ENCODE assay signal across 9 mouse cellular contexts in the genomic region with DNA sequence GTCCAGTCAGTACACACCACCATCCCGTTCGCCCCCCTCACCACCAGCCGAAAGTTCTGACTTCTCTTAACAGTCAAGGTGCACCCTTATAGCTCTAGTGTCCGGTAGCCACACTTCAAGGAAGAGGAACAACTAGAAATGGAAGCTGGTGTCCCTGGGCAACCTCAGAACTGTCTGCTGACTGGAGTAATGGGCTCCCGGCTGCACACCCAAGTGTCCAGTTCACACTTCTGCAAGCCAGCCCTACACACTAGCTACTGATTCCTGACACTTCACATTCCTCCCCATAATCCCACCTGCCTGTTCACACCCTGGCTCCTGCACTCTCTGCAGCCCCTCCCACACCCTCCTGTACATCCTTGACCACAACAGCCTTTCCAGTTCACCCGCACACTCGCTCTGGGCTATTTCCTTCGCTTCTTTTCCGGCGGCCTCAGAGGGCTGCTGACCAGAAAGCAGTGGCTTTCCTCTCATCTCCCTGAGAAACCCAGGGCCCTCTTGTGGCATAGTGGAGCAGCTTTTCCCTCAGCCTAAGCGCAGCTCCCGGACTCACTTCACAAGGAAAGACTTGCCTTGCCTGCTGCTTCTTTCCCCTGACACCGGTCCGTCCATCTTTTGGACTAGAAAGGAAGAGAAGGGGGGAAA. TPM values are rescaled to one million over a fixed set of nuclear protein-coding genes. Genes with fewer than 3 reads are reported as not detected.
DNase-seq lines count a peak whose midpoint lies in the region; ATAC-seq and TF ChIP-seq lines count a peak whose summit lies in the region.
"Had no signal": no experiment of that assay in that cellular context is flagged by ENCODE, and none has a peak within 500 bp of the region (broad histone marks: within the 10 kb centered on the region; RNA-seq: fewer than 3 reads in every experiment).

No protein-coding gene starts in this region.

- WGBS in heart, embryonic 14.5 days, result 13% methylated on average over 14 of the region's 14 CpGs
- WGBS in limb, embryonic 10.5 days, result 16% methylated on average over 14 of the region's 14 CpGs
- 20% methylated on average over 14 of the region's 14 CpGs for WGBS in midbrain, postnatal 0 days

- intact Hi-C loops in gastrocnemius, adult 2 months (cut with DNase I), result no loop called here
- intact Hi-C loops in gastrocnemius, postnatal 36 days (cut with DNase I), result no loop called here

- no peaks in the 10 kb centered on the region for H3K36me3 ChIP-seq in heart, embryonic 14.5 days (ENCODE audit: control insufficient read depth, insufficient read depth, low read length)
- peaks cover 9% of the 10 kb centered on the region; the same call in 1 of the 2 replicates for H3K36me3 ChIP-seq in limb, embryonic 10.5 days
- no peaks in the 10 kb centered on the region for H3K36me3 ChIP-seq in midbrain, postnatal 0 days (ENCODE audit: insufficient read depth, low read length)

- no peaks in the 10 kb centered on the region for H3K9me3 ChIP-seq in heart, embryonic 14.5 days (ENCODE audit: control insufficient read depth, low read length)
- no peaks in the 10 kb centered on the region for H3K9me3 ChIP-seq in limb, embryonic 10.5 days (replicated peaks)
- no peaks in the 10 kb centered on the region for H3K9me3 ChIP-seq in midbrain, postnatal 0 days (ENCODE audit: low read length)

- ATAC-seq in heart, embryonic 14.5 days (ENCODE audit: insufficient number of reproducible peaks, insufficient read depth, low FRiP score, low read depth), result no peak
- no peak for ATAC-seq in midbrain, postnatal 0 days (ENCODE audit: low FRiP score)
- ATAC-seq in inflammation-experienced regulatory T-cells, adult 6 months, result no peak

- DNase-seq in gastrocnemius, adult 2 months, result peak; percentile 42
- DNase-seq in gastrocnemius, postnatal 36 days, result no peak
- DNase-seq in adrenal gland, postnatal 25 days, result peak; percentile 43
- DNase-seq in limb, embryonic 10.5 days (ENCODE audit: low spot score), result peak; percentile 61
- DNase-seq in midbrain, postnatal 0 days (ENCODE audit: low spot score), result peak; percentile 65
- DNase-seq in left cerebral cortex, adult 8-10 months (ENCODE audit: low spot score in 2 of 2), result no peak

- H3K4me1 ChIP-seq in heart, embryonic 14.5 days (ENCODE audit: control insufficient read depth in 2 of 2, insufficient read depth in 2 of 2, low read length in 2 of 2), result peaks cover 24 to 47% of the 10 kb centered on the region in 2 experiments
- peaks cover 95% of the 10 kb centered on the region for H3K4me1 ChIP-seq in limb, embryonic 10.5 days
- peaks cover 7% of the 10 kb centered on the region; the same call in 1 of the 2 replicates for H3K4me1 ChIP-seq in midbrain, postnatal 0 days (ENCODE audit: insufficient read depth, low read length)

- H3K27ac ChIP-seq in gastrocnemius, adult 2 months, result 0 out of 2 replicates have a peak overlapping the region, but pooled peaks have one; percentile 20
- no peak overlapping the region for H3K27ac ChIP-seq in heart, embryonic 14.5 days (replicated peaks in 1 of 2; ENCODE audit: control insufficient read depth in 1 of 2, insufficient read depth in 1 of 2, low read depth in 2 of 2, low read length in 2 of 2)
- H3K27ac ChIP-seq in limb, embryonic 10.5 days, result peak overlapping the region; percentile 97
- no peak overlapping the region for H3K27ac ChIP-seq in midbrain, postnatal 0 days (ENCODE audit: low read depth, low read length)

- TF ChIP-seq CTCF in gastrocnemius, adult 2 months (IDR thresholded peaks at IDR 0.05), result peak; percentile 50
- peak; percentile 72 for TF ChIP-seq CTCF in midbrain, postnatal 0 days (IDR thresholded peaks at IDR 0.05)

- H3K4me3 ChIP-seq in gastrocnemius, adult 2 months, result peak overlapping the region; percentile 32
- peak overlapping the region; percentile 10 to 67; a peak in 3 of 4 replicates for H3K4me3 ChIP-seq in heart, embryonic 14.5 days (ENCODE audit: control insufficient read depth in 1 of 2, insufficient read depth in 1 of 2, low read depth in 1 of 2, low read length in 2 of 2)
- H3K4me3 ChIP-seq in limb, embryonic 10.5 days, result peak overlapping the region; percentile 83
- H3K4me3 ChIP-seq in midbrain, postnatal 0 days (ENCODE audit: low read depth, low read length), result 0 out of 2 replicates have a peak overlapping the region, but pooled peaks have one; percentile 2

- peaks cover 59% of the 10 kb centered on the region for H3K27me3 ChIP-seq in heart, embryonic 14.5 days (ENCODE audit: control insufficient read depth, insufficient read depth, low read length)
- H3K27me3 ChIP-seq in limb, embryonic 10.5 days (ENCODE audit: low read depth, poor library complexity, severe bottlenecking), result peaks cover 51% of the 10 kb centered on the region
- peaks cover 44% of the 10 kb centered on the region for H3K27me3 ChIP-seq in midbrain, postnatal 0 days (ENCODE audit: insufficient read depth, low read length)

- H3K4me2 ChIP-seq in heart, embryonic 14.5 days (ENCODE audit: low read length), result peak overlapping the region; percentile 100
- peak overlapping the region; percentile 9; the same call in 1 of the 2 replicates for H3K4me2 ChIP-seq in midbrain, postnatal 0 days (ENCODE audit: low read depth, low read length, poor library complexity, severe bottlenecking)

- H3K9ac ChIP-seq in heart, embryonic 14.5 days (ENCODE audit: low read length), result peak overlapping the region; percentile 48; the same call in 1 of the 2 replicates
- H3K9ac ChIP-seq in midbrain, postnatal 0 days (replicated peaks; ENCODE audit: low read length, poor library complexity, severe bottlenecking), result no peak overlapping the region

RNA-seq across cellular contexts. Expression of a gene that starts 2.0 kb away (rescaled TPM):
- total RNA-seq in gastrocnemius, adult 2 months (2021), result not detected
- total RNA-seq in gastrocnemius, postnatal 36 days (2021), result not detected
- not detected in 2 replicates for total RNA-seq in adrenal gland, postnatal 25 days (2021)
- not detected in 2 replicates for polyA plus RNA-seq in heart, embryonic 14.5 days (2014; fragmentation: Nextera tagmentation; extraction: Ambion mirVana)
- not detected in 2 replicates for polyA plus RNA-seq in limb, embryonic 10.5 days (2016; fragmentation: Nextera tagmentation; extraction: Ambion mirVana)
- total RNA-seq in midbrain, postnatal 0 days (2014; rRNA removed), result not detected in 2 replicates
- polyA plus RNA-seq in midbrain, postnatal 0 days (2015; fragmentation: Nextera tagmentation; extraction: Ambion mirVana), result not detected in 2 replicates
- not detected for polyA plus RNA-seq in inflammation-experienced regulatory T-cells, adult 6 months (2017; shearing (Covaris generic))
- not detected for total RNA-seq in left cerebral cortex, adult 8-10 months (2022)
- total RNA-seq: left cerebral cortex, postnatal 10 days had no signal

RNA-seq across cellular contexts. Expression of a gene that starts 2.1 kb away (rescaled TPM):
- total RNA-seq in gastrocnemius, adult 2 months (2021), result under 1 TPM; 0.38 to 0.89 TPM
- under 1 TPM; 0.52 to 0.61 TPM for total RNA-seq in gastrocnemius, postnatal 36 days (2021)
- total RNA-seq in adrenal gland, postnatal 25 days (2021), result 11.0 and 14.5 TPM in 2 replicates
- polyA plus RNA-seq in heart, embryonic 14.5 days (2014; fragmentation: Nextera tagmentation; extraction: Ambion mirVana), result 0.78 and 1.2 TPM in 2 replicates
- 4.3 and 6.0 TPM in 2 replicates for polyA plus RNA-seq in limb, embryonic 10.5 days (2016; fragmentation: Nextera tagmentation; extraction: Ambion mirVana)
- total RNA-seq in midbrain, postnatal 0 days (2014; rRNA removed), result 0.99 and 1.2 TPM in 2 replicates
- 0.28 and 0.44 TPM in 2 replicates for polyA plus RNA-seq in midbrain, postnatal 0 days (2015; fragmentation: Nextera tagmentation; extraction: Ambion mirVana)
- 10 to 100 TPM; 13.4 to 51.6 (median 33.9) TPM for polyA plus RNA-seq in inflammation-experienced regulatory T-cells, adult 6 months (2017; shearing (Covaris generic))
- total RNA-seq in left cerebral cortex, adult 8-10 months (2022), result 1 to 10 TPM in 2 of 4 experiments, under 1 TPM in 2; 0.65 to 2.4 (median 1.2) TPM

RNA-seq across cellular contexts. Expression of a gene that starts 14.7 kb away (rescaled TPM):
- 1 to 10 TPM; 2.8 to 3.4 TPM for total RNA-seq in gastrocnemius, adult 2 months (2021)
- total RNA-seq in gastrocnemius, postnatal 36 days (2021), result 1 to 10 TPM; 2.3 to 2.9 TPM
- 10.1 and 10.8 TPM in 2 replicates for total RNA-seq in adrenal gland, postnatal 25 days (2021)
- 17.4 and 18.5 TPM in 2 replicates for polyA plus RNA-seq in heart, embryonic 14.5 days (2014; fragmentation: Nextera tagmentation; extraction: Ambion mirVana)
- 58.2 and 61.5 TPM in 2 replicates for polyA plus RNA-seq in limb, embryonic 10.5 days (2016; fragmentation: Nextera tagmentation; extraction: Ambion mirVana)
- 18.0 and 22.8 TPM in 2 replicates for total RNA-seq in midbrain, postnatal 0 days (2014; rRNA removed)
- 14.7 and 17.0 TPM in 2 replicates for polyA plus RNA-seq in midbrain, postnatal 0 days (2015; fragmentation: Nextera tagmentation; extraction: Ambion mirVana)
- 10 to 100 TPM; 43.6 to 63.0 (median 59.1) TPM for polyA plus RNA-seq in inflammation-experienced regulatory T-cells, adult 6 months (2017; shearing (Covaris generic))
- 10 to 100 TPM in 3 of 4 experiments, 1 to 10 TPM in 1; 9.9 to 12.1 (median 11.0) TPM for total RNA-seq in left cerebral cortex, adult 8-10 months (2022)

RNA-seq across cellular contexts. Expression of a gene that starts 15.5 kb away (rescaled TPM):
- total RNA-seq in gastrocnemius, adult 2 months (2021), result 10 to 100 TPM; 13.6 to 16.4 TPM
- 10 to 100 TPM; 16.0 to 21.1 TPM for total RNA-seq in gastrocnemius, postnatal 36 days (2021)
- 56.8 and 60.4 TPM in 2 replicates for total RNA-seq in adrenal gland, postnatal 25 days (2021)
- polyA plus RNA-seq in heart, embryonic 14.5 days (2014; fragmentation: Nextera tagmentation; extraction: Ambion mirVana), result 20.9 and 26.8 TPM in 2 replicates
- polyA plus RNA-seq in limb, embryonic 10.5 days (2016; fragmentation: Nextera tagmentation; extraction: Ambion mirVana), result 14.0 and 16.2 TPM in 2 replicates
- 20.9 and 37.7 TPM in 2 replicates for total RNA-seq in midbrain, postnatal 0 days (2014; rRNA removed)
- polyA plus RNA-seq in midbrain, postnatal 0 days (2015; fragmentation: Nextera tagmentation; extraction: Ambion mirVana), result 20.8 and 26.8 TPM in 2 replicates
- 100 to 1,000 TPM in 2 of 3 experiments, 10 to 100 TPM in 1; 96.4 to 134 (median 118) TPM for polyA plus RNA-seq in inflammation-experienced regulatory T-cells, adult 6 months (2017; shearing (Covaris generic))
- 10 to 100 TPM; 16.1 to 23.6 (median 22.1) TPM for total RNA-seq in left cerebral cortex, adult 8-10 months (2022)

RNA-seq across cellular contexts. Expression of a gene that starts 24.3 kb away (rescaled TPM):
- total RNA-seq in gastrocnemius, adult 2 months (2021), result 100 to 1,000 TPM; 201 to 214 TPM
- 100 to 1,000 TPM; 196 to 211 TPM for total RNA-seq in gastrocnemius, postnatal 36 days (2021)
- 373 and 392 TPM in 2 replicates for total RNA-seq in adrenal gland, postnatal 25 days (2021)
- 708 and 757 TPM in 2 replicates for polyA plus RNA-seq in heart, embryonic 14.5 days (2014; fragmentation: Nextera tagmentation; extraction: Ambion mirVana)
- 1,070 and 1,129 TPM in 2 replicates for polyA plus RNA-seq in limb, embryonic 10.5 days (2016; fragmentation: Nextera tagmentation; extraction: Ambion mirVana)
- total RNA-seq in midbrain, postnatal 0 days (2014; rRNA removed), result 535 and 592 TPM in 2 replicates
- polyA plus RNA-seq in midbrain, postnatal 0 days (2015; fragmentation: Nextera tagmentation; extraction: Ambion mirVana), result 510 and 531 TPM in 2 replicates
- polyA plus RNA-seq in inflammation-experienced regulatory T-cells, adult 6 months (2017; shearing (Covaris generic)), result 1,000 to 10,000 TPM in 1 of 3 experiments, 100 to 1,000 TPM in 2; 808 to 1,210 (median 823) TPM
- total RNA-seq in left cerebral cortex, adult 8-10 months (2022), result 100 to 1,000 TPM; 310 to 356 (median 326) TPM

Comparison
In these comparisons a context has a peak if more than half of its experiments do, and no peak if none do; other contexts are left out.
1. DNase-seq: peak in gastrocnemius, adult 2 months (single experiment), adrenal gland, postnatal 25 days (single experiment), limb, embryonic 10.5 days (single experiment) and midbrain, postnatal 0 days (single experiment); none in gastrocnemius, postnatal 36 days (0 of 2) and left cerebral cortex, adult 8-10 months (0 of 2).
2. H3K27ac ChIP-seq: peak in gastrocnemius, adult 2 months (single experiment) and limb, embryonic 10.5 days (single experiment); none in heart, embryonic 14.5 days (0 of 2) and midbrain, postnatal 0 days (single experiment).
3. H3K4me3 ChIP-seq: peak in every context shown above with its lines; median percentile 83 in limb, embryonic 10.5 days; 38 in heart, embryonic 14.5 days; 32 in gastrocnemius, adult 2 months; 2 in midbrain, postnatal 0 days.